Mouse (Mus musculus): ENCODE results near the gene Podnl1.

The Podnl1 gene

GRCm38 (mm10) chr8:84125656-84126055 is at the start of gene Podnl1:
TSS of gene Podnl1 (plus strand) at chr8:84125989.
- peak; percentile 24 for DNase-seq

- DNase-seq, result no peak
Observed at GRCm38 (mm10) chr8:84076412-84076811, 49.4 kb upstream of the Podnl1 start.

GRCm38 (mm10) chr8:84076849-84077248 is 48.9 kb upstream of the Podnl1 start:
- no peak for DNase-seq

GRCm38 (mm10) chr8:84079206-84079605 is 46.6 kb upstream of the Podnl1 start:
- no peak for DNase-seq

- peak; percentile 82 for DNase-seq
Observed at GRCm38 (mm10) chr8:84083829-84084241, 42.0 kb upstream of the Podnl1 start.

GRCm38 (mm10) chr8:84084341-84085115 is 41.3 kb upstream of the Podnl1 start:
- peak; percentile 33 for DNase-seq

- DNase-seq, result peak; percentile 44
Observed at GRCm38 (mm10) chr8:84087156-84087555, 38.6 kb upstream of the Podnl1 start.

- DNase-seq, result no peak
Observed at GRCm38 (mm10) chr8:84087821-84088220, 38.0 kb upstream of the Podnl1 start.

- no peak for DNase-seq
Observed at GRCm38 (mm10) chr8:84089277-84089676, 36.5 kb upstream of the Podnl1 start.

- no peak for DNase-seq
Observed at GRCm38 (mm10) chr8:84090585-84090984, 35.2 kb upstream of the Podnl1 start.

GRCm38 (mm10) chr8:84096061-84096460 is 29.7 kb upstream of the Podnl1 start:
- no peak for DNase-seq

GRCm38 (mm10) chr8:84098376-84098775 is 27.4 kb upstream of the Podnl1 start:
- DNase-seq, result no peak

- DNase-seq, result peak; percentile 41
Observed at GRCm38 (mm10) chr8:84101476-84102270, 24.1 kb upstream of the Podnl1 start.

- DNase-seq, result peak; percentile 72
Observed at GRCm38 (mm10) chr8:84103601-84104000, 22.2 kb upstream of the Podnl1 start.

- peak; percentile 80 for DNase-seq
Observed at GRCm38 (mm10) chr8:84104221-84104620, 21.6 kb upstream of the Podnl1 start.

- peak; percentile 99 for DNase-seq
Observed at GRCm38 (mm10) chr8:84104697-84105609, 20.8 kb upstream of the Podnl1 start, which contains the start of gene Dcaf15. TSS of gene Dcaf15 (minus strand) at chr8:84104768.

GRCm38 (mm10) chr8:84105676-84106075 is 20.1 kb upstream of the Podnl1 start:
- no peak for DNase-seq

GRCm38 (mm10) chr8:84106216-84107040 is 19.4 kb upstream of the Podnl1 start:
- no peak for DNase-seq

- no peak for DNase-seq
Observed at GRCm38 (mm10) chr8:84115646-84116045, 10.1 kb upstream of the Podnl1 start.

GRCm38 (mm10) chr8:84122151-84122550 is 3.6 kb upstream of the Podnl1 start:
- no peak for DNase-seq

GRCm38 (mm10) chr8:84126742-84127141 is 953 bp downstream of the Podnl1 start:
- DNase-seq, result no peak
